Mouse (Mus musculus): ENCODE data around the gene Timmdc1. TPM values are rescaled to one million over a fixed set of nuclear protein-coding genes. Genes with fewer than 3 reads are reported as not detected.

Gene Timmdc1
- polyA plus RNA-seq (2015; fragmentation: Nextera tagmentation; extraction: Ambion mirVana), result 39.6 and 39.9 TPM in 2 replicates

DNA sequence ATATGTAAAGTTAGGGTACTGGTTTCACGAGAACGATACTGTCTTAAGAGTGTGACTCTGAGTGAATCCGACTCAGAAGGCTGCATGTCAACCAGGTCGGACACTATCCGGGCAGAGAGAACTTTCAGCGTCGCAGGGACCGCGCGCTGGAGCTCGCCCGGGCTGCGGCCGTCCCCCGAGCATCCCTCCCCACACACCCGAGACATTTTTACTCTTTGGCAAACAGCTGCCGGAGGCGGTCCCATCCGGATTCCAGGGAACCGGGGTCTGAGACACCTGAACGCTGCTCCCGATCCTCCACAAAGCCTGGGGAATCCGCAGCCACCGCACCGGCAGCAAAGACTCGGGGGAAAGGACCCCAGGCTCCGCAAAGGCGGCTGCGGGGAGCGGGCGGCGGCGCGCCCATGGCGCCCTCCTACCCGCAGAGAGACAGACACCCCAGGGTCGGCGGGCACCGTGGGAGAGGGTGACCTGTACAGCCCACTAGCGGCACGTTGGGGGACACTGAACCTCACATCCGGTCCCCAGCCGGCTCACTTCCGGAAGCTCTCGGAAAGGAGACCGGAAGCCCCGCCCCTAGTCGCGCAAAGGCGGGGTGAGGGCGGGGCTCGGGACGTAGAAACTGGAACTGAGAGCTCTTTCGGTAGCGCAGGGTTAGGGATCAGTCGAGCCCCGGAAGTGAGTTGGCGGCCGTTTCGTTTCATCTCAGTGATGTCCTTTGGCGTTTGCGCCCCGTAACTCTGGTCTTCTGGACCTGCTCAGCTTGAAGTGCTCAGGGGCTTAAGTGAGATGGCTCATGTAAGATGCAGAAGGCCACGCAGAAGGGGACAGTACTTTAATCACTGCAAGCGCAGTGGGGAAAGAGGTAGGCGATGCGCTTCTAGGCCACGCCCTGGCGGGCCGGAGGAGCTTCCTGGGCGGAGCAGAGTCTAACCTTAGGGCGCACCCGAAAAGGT, at the start of gene Timmdc1:
TSS of gene Timmdc1 (minus strand) at position 535 of the 956 bp plus-strand sequence.
- under 1% methylated on average over 73 of the region's 73 CpGs for WGBS
- peaks cover 45% of the 10 kb centered on the region for H3K36me3 ChIP-seq
- peak; percentile 99 for ATAC-seq (ENCODE audit: low read depth)

DNA sequence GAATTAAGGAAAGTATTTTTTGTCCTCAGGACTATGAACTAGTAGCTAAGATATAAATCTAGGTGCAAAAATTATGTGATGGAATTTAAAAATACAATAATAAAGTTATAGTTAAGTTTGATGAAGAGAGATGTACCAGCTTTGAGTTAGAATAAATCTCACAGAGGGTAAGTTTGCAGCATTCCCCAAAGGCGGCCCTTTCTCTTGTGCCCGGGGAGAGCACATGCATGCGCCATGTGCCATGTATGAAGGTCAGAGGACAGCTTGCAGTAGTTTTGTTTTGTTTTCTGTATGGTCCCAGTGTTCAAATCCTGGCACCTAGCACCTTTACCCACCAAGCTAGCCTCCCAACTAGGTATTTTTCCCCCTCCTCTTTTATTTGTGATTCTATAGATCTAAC, 49.0 kb upstream of the Timmdc1 start:
- H3K4me1 ChIP-seq (replicated peaks), result no peaks in the 10 kb centered on the region
- H3K9me3 ChIP-seq, result no peaks in the 10 kb centered on the region
- peaks cover 68% of the 10 kb centered on the region for H3K36me3 ChIP-seq
- H3K27ac ChIP-seq (replicated peaks), result no peak overlapping the region
- no peak overlapping the region for H3K4me3 ChIP-seq
- no peaks in the 10 kb centered on the region for H3K27me3 ChIP-seq
- no peak for ATAC-seq (ENCODE audit: low read depth)
- H3K4me2 ChIP-seq, result no peak overlapping the region
- 97% methylated on average over 3 of the region's 3 CpGs for WGBS
- no peak overlapping the region for H3K9ac ChIP-seq

More for the DNA sequence above, at the start of gene Timmdc1:
- H3K4me2 ChIP-seq, result peak within 1 kb of the TSS; percentile 68
- H3K4me1 ChIP-seq (replicated peaks), result peaks cover 15% of the 10 kb centered on the region
- peak within 1 kb of the TSS; percentile 94 for H3K27ac ChIP-seq (replicated peaks)
- no peaks in the 10 kb centered on the region for H3K9me3 ChIP-seq
- no peaks in the 10 kb centered on the region for H3K27me3 ChIP-seq
- H3K9ac ChIP-seq, result peak within 1 kb of the TSS; percentile 93
- H3K4me3 ChIP-seq, result peak within 1 kb of the TSS; percentile 96

DNA sequence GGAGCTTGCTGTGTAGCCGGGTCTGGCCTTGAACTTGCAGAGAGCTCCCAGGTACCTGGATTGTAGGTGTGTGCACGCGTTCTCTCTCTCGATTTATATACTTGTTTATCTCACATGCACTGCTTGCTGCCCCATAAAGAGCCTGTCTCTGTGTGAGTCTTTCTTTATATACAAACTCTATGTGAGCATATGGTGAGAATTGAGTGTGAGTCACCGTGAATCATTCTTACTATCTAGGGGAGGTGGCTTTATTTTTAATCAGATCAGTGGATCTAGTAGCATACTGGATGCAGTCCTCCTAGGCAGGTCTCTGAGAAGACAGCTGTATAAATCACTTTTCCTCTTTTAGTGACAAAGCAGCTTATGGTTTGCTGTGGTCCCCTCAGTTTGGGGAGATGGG, 45.7 kb upstream of the Timmdc1 start:
- no peak overlapping the region for H3K27ac ChIP-seq (replicated peaks)
- H3K4me1 ChIP-seq (replicated peaks), result peaks cover 16% of the 10 kb centered on the region
- no peak overlapping the region for H3K4me3 ChIP-seq
- no peaks in the 10 kb centered on the region for H3K9me3 ChIP-seq
- no peak overlapping the region for H3K9ac ChIP-seq
- peaks cover 62% of the 10 kb centered on the region for H3K36me3 ChIP-seq
- over 99% methylated on average over 5 of the region's 5 CpGs for WGBS
- no peak for ATAC-seq (ENCODE audit: low read depth)
- H3K4me2 ChIP-seq, result no peak overlapping the region
- no peaks in the 10 kb centered on the region for H3K27me3 ChIP-seq

DNA sequence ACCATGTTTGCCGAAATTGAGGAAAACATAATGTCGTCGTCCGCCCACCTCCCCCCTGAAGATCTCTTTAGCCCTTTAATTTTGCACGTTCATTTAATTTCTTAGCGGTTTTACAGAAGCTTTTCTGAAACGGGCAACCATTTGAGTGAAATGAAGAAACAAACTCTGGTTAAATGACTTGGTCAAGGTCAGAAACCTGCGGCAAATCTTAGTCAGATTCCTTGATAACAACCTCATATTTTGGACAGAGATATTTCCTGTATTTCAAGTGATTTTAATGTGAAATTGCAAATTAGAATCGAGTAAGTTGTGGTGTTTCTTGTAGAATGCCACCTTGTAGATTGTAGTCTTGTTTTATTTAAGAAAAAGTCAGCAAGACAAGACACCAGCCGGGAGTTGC, 41.1 kb upstream of the Timmdc1 start:
- Histone ChIP-seq H3K4me3 (peak overlapping the region; percentile 82), H3K36me3 (peaks cover 23% of the 10 kb centered on the region), H3K4me1 (replicated peaks) (peaks cover 17% of the 10 kb centered on the region), H3K4me2 (peak overlapping the region; percentile 60), H3K9me3 (no peaks in the 10 kb centered on the region), H3K27ac (replicated peaks) (no peak overlapping the region), H3K27me3 (peaks cover 26% of the 10 kb centered on the region), H3K9ac (peak overlapping the region; percentile 87)
- no peak for ATAC-seq (ENCODE audit: low read depth)
- whole genome bisulfite sequencing, result 40% methylated on average over 10 of the region's 10 CpGs

DNA sequence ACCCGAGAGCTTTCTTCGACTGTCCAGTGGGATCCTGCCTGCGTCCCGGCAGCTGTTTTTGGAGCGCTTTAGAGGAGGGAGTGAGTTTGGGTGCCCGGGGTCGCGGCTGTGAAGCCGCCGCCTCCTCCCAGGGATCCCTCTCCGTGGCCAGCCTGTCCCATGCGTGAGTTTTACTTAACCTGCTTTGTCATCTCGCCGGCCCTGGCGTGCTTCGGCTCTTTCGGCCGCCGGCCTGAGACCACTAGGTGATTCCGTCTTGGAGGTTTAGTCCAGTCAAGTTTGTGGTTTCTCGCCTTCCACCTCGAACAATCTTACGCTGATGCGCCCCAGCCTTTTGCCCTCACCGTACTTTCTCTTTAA, 40.5 kb upstream of the Timmdc1 start:
- Histone ChIP-seq H3K4me2 (peak overlapping the region; percentile 60), H3K4me1 (replicated peaks) (peaks cover 17% of the 10 kb centered on the region), H3K9me3 (no peaks in the 10 kb centered on the region), H3K27me3 (peaks cover 27% of the 10 kb centered on the region), H3K36me3 (peaks cover 17% of the 10 kb centered on the region), H3K4me3 (peak overlapping the region; percentile 82), H3K9ac (peak overlapping the region; percentile 87), H3K27ac (replicated peaks) (peak overlapping the region; percentile 80)
- under 1% methylated on average over 25 of the region's 25 CpGs for WGBS
- ATAC-seq (ENCODE audit: low read depth), result no peak

DNA sequence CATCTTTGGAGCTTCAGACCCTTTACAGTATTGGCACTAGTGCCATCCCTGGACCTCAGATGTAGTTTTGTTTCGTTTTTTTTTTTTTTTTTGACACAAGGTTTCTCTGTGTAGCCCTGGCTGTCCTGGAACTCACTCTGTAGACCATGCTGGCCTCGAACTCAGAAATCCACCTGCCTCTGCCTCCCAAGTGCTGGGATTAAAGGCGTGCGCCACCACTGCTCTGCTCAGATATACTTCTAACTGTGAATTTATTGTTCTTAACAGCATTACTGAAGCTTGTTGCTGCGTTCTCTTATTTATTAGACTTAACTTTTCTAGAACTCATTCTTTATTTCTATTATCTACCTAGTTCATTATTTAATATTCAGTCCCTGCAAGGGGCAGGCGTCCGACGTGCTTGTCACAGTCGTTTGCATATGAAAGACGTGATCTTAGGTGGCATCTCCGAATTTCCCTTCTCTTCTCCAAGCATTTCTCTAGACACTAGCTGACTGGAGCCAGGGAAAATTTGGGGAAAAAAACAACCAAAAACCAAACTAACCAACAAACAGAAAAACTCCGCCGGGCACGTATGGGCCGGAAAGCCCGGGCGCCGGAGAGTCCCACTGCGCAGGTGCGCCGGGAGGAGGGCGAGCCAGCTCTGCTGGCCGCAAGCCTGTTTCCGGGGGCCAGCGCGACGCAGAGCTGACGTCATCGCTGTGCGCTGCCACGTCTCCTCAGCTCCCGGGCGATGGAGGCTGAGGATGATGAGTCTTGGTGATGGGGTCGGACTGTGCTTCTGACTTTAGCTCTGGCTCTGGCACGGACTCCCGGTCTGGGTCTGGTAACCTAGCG, 39.9 kb upstream of the Timmdc1 start:
- H3K9ac ChIP-seq, result peak overlapping the region; percentile 87
- H3K4me2 ChIP-seq, result peak overlapping the region; percentile 60
- H3K27ac ChIP-seq (replicated peaks), result peak overlapping the region; percentile 80
- peak; percentile 95 for ATAC-seq (ENCODE audit: low read depth)
- WGBS, result 7% methylated on average over 37 of the region's 37 CpGs
- H3K36me3 ChIP-seq, result peaks cover 13% of the 10 kb centered on the region
- H3K27me3 ChIP-seq, result peaks cover 27% of the 10 kb centered on the region
- H3K9me3 ChIP-seq, result no peaks in the 10 kb centered on the region
- H3K4me1 ChIP-seq (replicated peaks), result peaks cover 17% of the 10 kb centered on the region
- H3K4me3 ChIP-seq, result peak overlapping the region; percentile 82

DNA sequence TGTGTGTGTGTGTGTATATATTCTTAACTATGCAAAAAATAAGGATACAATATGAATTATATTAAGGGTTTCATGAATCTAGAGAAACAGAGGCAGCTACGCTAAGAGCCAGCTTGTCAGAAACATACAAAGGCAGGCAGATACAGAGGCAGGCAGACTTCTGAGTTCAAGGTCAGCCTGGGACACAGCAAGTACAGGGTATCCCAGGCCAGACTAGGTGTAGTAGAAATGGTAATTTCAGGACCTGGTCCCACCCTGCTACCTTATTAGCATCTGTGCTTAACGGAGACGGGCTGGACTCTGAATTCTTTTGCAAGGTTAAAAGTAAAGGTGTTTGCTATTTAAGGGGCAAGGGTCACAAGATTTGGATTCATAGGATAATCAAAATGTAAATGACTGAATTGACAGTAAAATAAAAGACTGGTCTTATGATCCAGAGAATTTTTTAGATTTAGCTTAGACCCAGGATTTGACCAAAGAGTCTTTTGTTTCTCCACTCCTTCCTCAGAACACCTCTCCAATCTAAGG, 35.8 kb upstream of the Timmdc1 start, which contains the start of gene Tmem39a:
TSS of gene Tmem39a (plus strand) at position 478 of the 528 bp plus-strand sequence.
- WGBS, result 88% methylated on average over 3 of the region's 3 CpGs
- no peak for ATAC-seq (ENCODE audit: low read depth)
- Histone ChIP-seq H3K9me3 (no peaks in the 10 kb centered on the region), H3K4me1 (replicated peaks) (peaks cover 1% of the 10 kb centered on the region), H3K27ac (replicated peaks) (no peak within 1 kb of the TSS), H3K4me2 (no peak within 1 kb of the TSS), H3K27me3 (peaks cover 52% of the 10 kb centered on the region), H3K4me3 (no peak within 1 kb of the TSS), H3K36me3 (no peaks in the 10 kb centered on the region), H3K9ac (no peak within 1 kb of the TSS)

DNA sequence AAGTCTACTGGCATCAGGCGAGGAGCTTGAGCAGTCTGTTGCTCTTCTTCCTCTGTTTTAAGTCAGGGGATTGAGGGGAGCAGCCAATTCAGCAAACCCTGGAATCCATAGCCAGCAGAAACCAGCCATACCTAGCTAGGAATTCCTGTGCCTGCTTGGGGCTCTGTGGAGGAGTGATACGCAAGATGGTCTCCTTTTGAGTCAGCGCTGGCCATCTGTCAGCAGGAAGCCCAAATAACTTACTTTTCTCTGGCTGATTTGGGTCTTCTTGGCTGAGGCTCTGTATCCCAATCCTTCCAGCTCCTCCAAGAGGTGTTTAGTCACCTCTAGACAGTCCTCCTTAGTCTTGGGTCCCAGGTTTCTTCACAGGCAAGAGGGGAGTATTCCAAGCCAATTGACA, 33.5 kb upstream of the Timmdc1 start:
- WGBS, result 89% methylated on average over 3 of the region's 3 CpGs
- H3K9me3 ChIP-seq, result no peaks in the 10 kb centered on the region
- H3K4me1 ChIP-seq (replicated peaks), result no peaks in the 10 kb centered on the region
- H3K27ac ChIP-seq (replicated peaks), result no peak overlapping the region
- H3K36me3 ChIP-seq, result no peaks in the 10 kb centered on the region
- no peak overlapping the region for H3K9ac ChIP-seq
- no peak overlapping the region for H3K4me2 ChIP-seq
- H3K27me3 ChIP-seq, result peaks cover 69% of the 10 kb centered on the region
- no peak overlapping the region for H3K4me3 ChIP-seq
- ATAC-seq (ENCODE audit: low read depth), result no peak

DNA sequence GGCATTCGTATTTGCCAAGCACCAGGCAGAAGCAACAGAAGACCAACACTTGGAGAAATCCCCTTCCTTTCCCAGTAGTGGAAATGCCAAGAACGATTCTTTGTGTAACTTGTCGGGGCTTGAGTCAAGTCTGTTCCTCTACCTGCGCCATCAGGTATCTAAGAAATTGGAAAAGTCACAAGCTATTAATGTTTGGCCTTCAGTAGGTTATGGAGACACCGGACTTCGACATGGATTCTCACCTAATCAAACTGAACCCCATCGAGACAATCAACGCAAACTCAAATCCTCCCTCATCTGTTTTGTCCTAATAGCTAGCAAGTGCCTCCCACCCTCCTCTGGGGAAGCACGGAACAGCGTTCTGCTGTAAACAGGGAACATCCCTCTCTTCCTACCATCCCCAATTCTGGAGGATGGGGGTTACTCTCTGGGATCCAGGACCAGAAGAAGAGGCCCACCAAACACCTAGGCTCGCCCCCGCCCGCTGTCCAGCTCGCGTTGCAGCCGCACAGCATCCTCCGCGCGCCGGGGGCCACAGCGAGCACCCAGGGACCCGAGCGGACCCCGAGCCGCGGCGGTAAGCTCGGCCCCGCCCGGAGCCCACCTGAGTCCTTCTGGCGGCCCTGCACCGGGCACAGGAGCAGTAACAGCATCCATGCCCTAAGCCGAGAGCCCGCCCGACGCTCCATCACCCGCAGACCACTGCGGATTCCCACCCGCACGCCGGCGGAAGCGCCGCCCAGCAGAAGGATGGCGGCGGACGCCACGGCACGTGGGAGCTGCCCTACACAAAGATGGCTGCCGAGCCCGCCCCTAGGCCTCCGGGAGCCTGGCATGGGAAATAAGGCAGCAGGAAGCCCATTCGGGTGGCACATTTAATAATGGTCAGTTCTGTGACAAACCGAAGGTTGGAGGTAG, 27.3 kb upstream of the Timmdc1 start, which contains the start of gene Poglut1:
TSS of gene Poglut1 (minus strand) at position 780 of the 918 bp plus-strand sequence.
- 3% methylated on average over 54 of the region's 54 CpGs for WGBS
- Histone ChIP-seq H3K27me3 (peaks cover 31% of the 10 kb centered on the region), H3K36me3 (peaks cover 33% of the 10 kb centered on the region), H3K4me2 (peak within 1 kb of the TSS; percentile 76), H3K4me1 (replicated peaks) (peaks cover 18% of the 10 kb centered on the region), H3K27ac (replicated peaks) (peak within 1 kb of the TSS; percentile 87), H3K4me3 (peak within 1 kb of the TSS; percentile 92), H3K9ac (peak within 1 kb of the TSS; percentile 95), H3K9me3 (no peaks in the 10 kb centered on the region)
- ATAC-seq (ENCODE audit: low read depth), result peak; percentile 96

DNA sequence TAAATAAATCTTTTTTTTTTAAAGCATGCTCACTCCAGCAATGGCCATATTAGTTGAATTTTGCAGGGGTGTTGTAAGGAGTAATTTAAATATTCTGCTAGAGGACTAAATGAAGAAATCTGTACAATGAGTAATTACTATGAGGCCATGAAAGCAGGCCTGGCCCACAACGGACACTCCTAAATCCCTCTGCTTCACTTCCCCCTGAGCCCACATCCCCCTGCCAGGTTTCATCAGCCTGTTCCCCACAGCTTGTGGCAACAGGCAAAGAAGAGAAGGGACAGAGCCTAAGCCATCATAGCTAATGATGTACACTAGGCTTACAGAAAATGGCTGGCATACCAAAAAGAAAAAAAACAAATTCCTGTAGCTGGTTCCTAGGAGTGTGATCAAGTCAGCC, 25.5 kb upstream of the Timmdc1 start:
- ATAC-seq (ENCODE audit: low read depth), result no peak
- Histone ChIP-seq H3K4me3 (peak overlapping the region; percentile 92; the same call in 1 of the 2 replicates), H3K27me3 (peaks cover 17% of the 10 kb centered on the region), H3K4me2 (peak overlapping the region; percentile 76), H3K4me1 (replicated peaks) (peaks cover 18% of the 10 kb centered on the region), H3K36me3 (peaks cover 49% of the 10 kb centered on the region), H3K27ac (replicated peaks) (no peak overlapping the region), H3K9ac (no peak overlapping the region), H3K9me3 (no peaks in the 10 kb centered on the region)
- WGBS, result 89% methylated on average over 1 of the region's 1 CpGs

All from neural tube, embryonic 13.5 days (tissue).